In genomic region chr6:90437041-90437440, GRCm38 (mm10) we compare ENCODE assay signal across 26 mouse cellular contexts. TPM values are rescaled to one million over a fixed set of nuclear protein-coding genes. Genes with fewer than 3 reads are reported as not detected.
A peak's percentile ranks its signal among the peaks of the same experiment; 100 is the strongest.
DNase-seq lines count a peak whose midpoint lies in the region; ATAC-seq and TF ChIP-seq lines count a peak whose summit lies in the region.
"Had no signal": no experiment of that assay in that cellular context is flagged by ENCODE, and none has a peak within 500 bp of the region (broad histone marks: within the 10 kb centered on the region; RNA-seq: fewer than 3 reads in every experiment).

No protein-coding gene starts in this region.

- DNase-seq in liver, adult 2 months (ENCODE audit: extremely low read depth, low read depth, low spot score), result no peak
- no peak for DNase-seq in liver, embryonic 11.5 days (ENCODE audit: low spot score)
- DNase-seq in ES-CJ7 (ENCODE audit: low read depth, low spot score) (peak; percentile 64), R1 (ENCODE audit: low read depth, low spot score) (peak; percentile 68)
- no peak for DNase-seq in embryo, embryonic 10.5 days (ENCODE audit: low spot score)
- DNase-seq in right cerebral cortex, postnatal 4 days, result no peak
- DNase-seq: adrenal gland, adult 8-10 months; adrenal gland, postnatal 14 days; adrenal gland, postnatal 36 days; B cell, adult 2 months; cerebellum, adult 11-12 months; cerebellum, adult 2 months; cerebellum, adult 9-10 months; cerebellum, postnatal 10 days; cerebellum, postnatal 25 days; embryo, embryonic 11 days had no signal

- no peak overlapping the region for H3K4me2 ChIP-seq in liver, embryonic 11.5 days
- H3K4me2 ChIP-seq in forebrain, embryonic 16.5 days (ENCODE audit: low read length), result no peak overlapping the region
- H3K4me2 ChIP-seq: embryonic facial prominence, embryonic 13.5 days; embryonic facial prominence, embryonic 15.5 days; forebrain, embryonic 13.5 days; forebrain, embryonic 15.5 days had no signal

- ATAC-seq in liver, embryonic 11.5 days (replicated peaks; ENCODE audit: low FRiP score), result no peak
- no peak for ATAC-seq in forebrain, embryonic 16.5 days
- ATAC-seq: activated CD4-positive, CD25-positive, alpha-beta regulatory T cell, adult 4 months; CD4-positive, CD25-positive, alpha-beta regulatory T cell, adult 4 months; forebrain, embryonic 13.5 days; forebrain, embryonic 15.5 days; Patski had no signal

- H3K9ac ChIP-seq in liver, adult 2 months (ENCODE audit: low read depth, low read length), result no peak overlapping the region
- H3K9ac ChIP-seq in liver, embryonic 11.5 days (ENCODE audit: low read depth, low read length), result no peak overlapping the region
- H3K9ac ChIP-seq in forebrain, embryonic 16.5 days (replicated peaks; ENCODE audit: low read depth, low read length), result no peak overlapping the region
- H3K9ac ChIP-seq: embryonic facial prominence, embryonic 13.5 days; embryonic facial prominence, embryonic 15.5 days; forebrain, embryonic 13.5 days; forebrain, embryonic 15.5 days had no signal

- no peak for TF ChIP-seq POLR2A in liver, adult 2 months (IDR thresholded peaks at IDR 0.05; ENCODE audit: extremely low read depth, insufficient read depth, low read length)

- TF ChIP-seq CTCF in liver, adult 2 months (IDR thresholded peaks at IDR 0.05; ENCODE audit: low read depth, low read length), result no peak

- no peaks in the 10 kb centered on the region for H3K9me3 ChIP-seq in liver, embryonic 11.5 days (ENCODE audit: control insufficient read depth, low read length)
- H3K9me3 ChIP-seq in forebrain, embryonic 16.5 days (ENCODE audit: control insufficient read depth, low read length), result no peaks in the 10 kb centered on the region
- H3K9me3 ChIP-seq: embryonic facial prominence, embryonic 13.5 days; embryonic facial prominence, embryonic 15.5 days; forebrain, embryonic 13.5 days; forebrain, embryonic 15.5 days had no signal

- no peak overlapping the region for H3K4me3 ChIP-seq in liver, adult 2 months (ENCODE audit: insufficient read depth, low read depth, low read length)
- H3K4me3 ChIP-seq in liver, embryonic 11.5 days (ENCODE audit: low read depth, low read length), result no peak overlapping the region
- H3K4me3 ChIP-seq in forebrain, embryonic 16.5 days (replicated peaks; ENCODE audit: low read length), result no peak overlapping the region
- H3K4me3 ChIP-seq: embryonic facial prominence, embryonic 13.5 days; embryonic facial prominence, embryonic 15.5 days; forebrain, embryonic 13.5 days; forebrain, embryonic 15.5 days had no signal

- WGBS in liver, adult 2 months, result 95% methylated on average over 3 of the region's 3 CpGs
- 82% methylated on average over 3 of the region's 3 CpGs for WGBS in liver, embryonic 11.5 days
- 93% methylated on average over 3 of the region's 3 CpGs for WGBS in forebrain, embryonic 16.5 days

- peaks cover 21% of the 10 kb centered on the region for H3K4me1 ChIP-seq in liver, adult 2 months (ENCODE audit: control insufficient read depth, insufficient read depth, low read length)
- H3K4me1 ChIP-seq in liver, embryonic 11.5 days (replicated peaks; ENCODE audit: control insufficient read depth, insufficient read depth, low read length), result no peaks in the 10 kb centered on the region
- no peaks in the 10 kb centered on the region for H3K4me1 ChIP-seq in forebrain, embryonic 16.5 days (replicated peaks; ENCODE audit: control insufficient read depth, insufficient read depth, low read length)
- H3K4me1 ChIP-seq: embryonic facial prominence, embryonic 13.5 days; embryonic facial prominence, embryonic 15.5 days had no signal

- H3K27me3 ChIP-seq in liver, adult 2 months (ENCODE audit: control insufficient read depth, insufficient read depth, low read length), result no peaks in the 10 kb centered on the region
- H3K27me3 ChIP-seq in liver, embryonic 11.5 days (replicated peaks; ENCODE audit: control insufficient read depth, insufficient read depth, low read length), result no peaks in the 10 kb centered on the region
- no peaks in the 10 kb centered on the region for H3K27me3 ChIP-seq in forebrain, embryonic 16.5 days (replicated peaks; ENCODE audit: control insufficient read depth, insufficient read depth, low read length)
- H3K27me3 ChIP-seq: embryonic facial prominence, embryonic 13.5 days; embryonic facial prominence, embryonic 15.5 days; forebrain, embryonic 13.5 days; forebrain, embryonic 15.5 days; Patski had no signal

- H3K27ac ChIP-seq in liver, adult 2 months (replicated peaks; ENCODE audit: insufficient read depth, low read depth, low read length), result 0 out of 2 replicates have a peak overlapping the region, but pooled peaks have one; percentile 13
- H3K27ac ChIP-seq in liver, embryonic 11.5 days (ENCODE audit: low read depth, low read length), result no peak overlapping the region
- no peak overlapping the region for H3K27ac ChIP-seq in forebrain, embryonic 16.5 days (ENCODE audit: low read length)
- H3K27ac ChIP-seq: embryonic facial prominence, embryonic 13.5 days; embryonic facial prominence, embryonic 15.5 days; forebrain, embryonic 13.5 days; forebrain, embryonic 15.5 days had no signal

- H3K79me2 ChIP-seq in liver, adult 2 months (ENCODE audit: control insufficient read depth, insufficient read depth, low read length), result no peaks in the 10 kb centered on the region

- no peaks in the 10 kb centered on the region for H3K36me3 ChIP-seq in liver, adult 2 months (ENCODE audit: control insufficient read depth, insufficient read depth, low read length)
- H3K36me3 ChIP-seq in liver, embryonic 11.5 days (ENCODE audit: control insufficient read depth, insufficient read depth, low read length), result no peaks in the 10 kb centered on the region
- no peaks in the 10 kb centered on the region for H3K36me3 ChIP-seq in forebrain, embryonic 16.5 days (ENCODE audit: control insufficient read depth, insufficient read depth)
- H3K36me3 ChIP-seq: embryonic facial prominence, embryonic 13.5 days; embryonic facial prominence, embryonic 15.5 days; forebrain, embryonic 15.5 days had no signal

RNA-seq across cellular contexts. Expression of gene Cfap100, which starts 8.4 kb away (rescaled TPM):
- total RNA-seq in liver, adult 2 months (2014; rRNA removed), result 0.20 and 0.28 TPM in 2 replicates
- polyA plus RNA-seq in liver, adult 2 months (2012; rRNA removed), result 0.17 and 0.33 TPM in 2 replicates
- polyA plus RNA-seq in liver, embryonic 11.5 days (2014; fragmentation: Nextera tagmentation; extraction: Ambion mirVana), result 0.18 TPM in 2 replicates
- 4.4 and 5.4 TPM in 2 replicates for polyA plus RNA-seq in forebrain, embryonic 16.5 days (2015; fragmentation: Nextera tagmentation; extraction: Ambion mirVana)
- total RNA-seq: CH12.LX had no signal
- polyA plus RNA-seq: CD4-positive, CD25-positive, alpha-beta regulatory T cell, adult 4 months; G1E had no signal

RNA-seq across cellular contexts. Expression of gene Klf15, which starts 25.3 kb away (rescaled TPM):
- 148 and 168 TPM in 2 replicates for total RNA-seq in liver, adult 2 months (2014; rRNA removed)
- 147 and 252 TPM in 2 replicates for polyA plus RNA-seq in liver, adult 2 months (2012; rRNA removed)
- 10.6 and 12.3 TPM in 2 replicates for polyA plus RNA-seq in liver, embryonic 11.5 days (2014; fragmentation: Nextera tagmentation; extraction: Ambion mirVana)
- polyA plus RNA-seq in forebrain, embryonic 16.5 days (2015; fragmentation: Nextera tagmentation; extraction: Ambion mirVana), result 11.6 and 14.3 TPM in 2 replicates
- total RNA-seq: CH12.LX had no signal
- polyA plus RNA-seq: activated CD4-positive, CD25-positive, alpha-beta regulatory T cell, adult 4 months; CD4-positive, CD25-positive, alpha-beta regulatory T cell, adult 4 months; G1E had no signal

RNA-seq across cellular contexts. Expression of gene Aldh1l1, which starts 49.2 kb away (rescaled TPM):
- total RNA-seq in liver, adult 2 months (2014; rRNA removed), result 1,071 and 1,237 TPM in 2 replicates
- polyA plus RNA-seq in liver, adult 2 months (2012; rRNA removed), result 834 and 897 TPM in 2 replicates
- polyA plus RNA-seq in liver, embryonic 11.5 days (2014; fragmentation: Nextera tagmentation; extraction: Ambion mirVana), result 6.5 and 6.6 TPM in 2 replicates
- 33.3 and 38.0 TPM in 2 replicates for polyA plus RNA-seq in forebrain, embryonic 16.5 days (2015; fragmentation: Nextera tagmentation; extraction: Ambion mirVana)
- polyA plus RNA-seq: G1E had no signal

Comparison
In these comparisons a context has a peak if more than half of its experiments do, and no peak if none do; other contexts are left out.
1. RNA of gene Aldh1l1, which starts 49.2 kb away (polyA plus RNA-seq): 834 to 897 TPM in liver, adult 2 months; 33.3 to 38.0 TPM in forebrain, embryonic 16.5 days and 6.5 to 6.6 TPM in liver, embryonic 11.5 days; every median in the first group is over 10 times any median in the second.
2. DNase-seq: peak in ES-CJ7 (single experiment) and R1 (single experiment); none in liver, adult 2 months (single experiment), liver, embryonic 11.5 days (single experiment), embryo, embryonic 10.5 days (single experiment) and right cerebral cortex, postnatal 4 days (single experiment).